Mouse (Mus musculus) lung, postnatal 0 days (tissue): ENCODE data around the gene Clpsl2.

Experiments
- CTCF ChIP-seq: IDR thresholded peaks from 2 replicates; pipeline ENCODE4 v1.5.1; 2016; ENCODE audit warnings: antibody characterized with exemption, mild to moderate bottlenecking
- EP300 ChIP-seq: IDR thresholded peaks from 2 replicates; pipeline ENCODE4 v1.6.1; 2016; ENCODE audit warnings: antibody characterized with exemption, mild to moderate bottlenecking, control low read depth

DNA sequence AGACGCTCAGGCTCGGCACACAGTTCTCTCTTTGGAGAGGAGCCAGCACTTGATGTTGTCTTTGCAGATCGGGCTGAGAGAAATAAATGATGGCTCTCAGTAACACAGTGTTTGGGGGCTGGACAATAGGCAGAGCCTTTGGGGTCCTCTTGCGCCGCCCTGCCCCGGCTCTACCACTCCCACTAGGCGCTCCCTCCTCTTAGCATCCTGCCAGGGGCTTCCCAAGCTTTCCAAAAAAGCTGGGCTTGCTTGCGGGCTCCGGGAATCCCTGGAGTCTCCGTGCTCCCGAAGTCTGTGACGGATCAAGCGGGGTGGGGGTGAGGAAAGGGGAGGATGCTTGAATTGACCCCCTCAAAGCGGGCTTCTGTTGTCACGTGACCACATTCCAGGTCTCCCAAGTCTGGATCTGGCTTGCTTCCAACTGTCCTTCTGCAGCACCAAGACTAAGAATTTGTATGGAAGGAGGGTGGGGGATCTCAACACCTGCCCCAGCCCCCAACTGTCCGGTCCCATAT lies 31.7 kb upstream of the Clpsl2 start, which contains the start of gene Fkbp5:
- peak; percentile 36; the same call in 1 of the 2 replicates for TF ChIP-seq EP300
- peak; percentile 7; the same call in 1 of the 2 replicates for TF ChIP-seq CTCF
